Mouse (Mus musculus) intestine, embryonic 14.5 days (tissue): ENCODE results near the gene Bhlha9. TPM values are rescaled to one million over a fixed set of nuclear protein-coding genes. Genes with fewer than 3 reads are reported as not detected.

Experiments
- ATAC-seq: fragments of 200-750 bp; cut with Nextera tagmentation; replicated peaks from 2 replicates; pipeline ENCODE4 v1.8.0; 2017; ENCODE audit warnings: low read depth, moderate number of reproducible peaks, moderate TSS enrichment, moderate library complexity; ENCODE audit not compliant: low FRiP score, low TSS enrichment
- DNase-seq: peaks from one replicate; pipeline ENCODE4 v3.0.0-alpha.2; 2018; ENCODE audit warnings: low spot score
- H3K27ac ChIP-seq: fragments of 300-500 bp; sonication (generic); 2 replicates; pipeline ENCODE4 v1.5.1; 2014; ENCODE audit warnings: low read depth, mild to moderate bottlenecking, control low read depth
- H3K27me3 ChIP-seq: fragments of 300-500 bp; sonication (generic); replicated peaks from 2 replicates; pipeline ENCODE4 v1.6.1; 2014; ENCODE audit warnings: low read length, control low read depth; ENCODE audit not compliant: control insufficient read depth, insufficient read depth
- H3K36me3 ChIP-seq: fragments of 300-500 bp; sonication (generic); 2 replicates; pipeline ENCODE4 v1.6.1; 2014; ENCODE audit warnings: low read length, control low read depth; ENCODE audit not compliant: control insufficient read depth, insufficient read depth
- H3K4me1 ChIP-seq: fragments of 300-500 bp; sonication (generic); replicated peaks from 2 replicates; pipeline ENCODE4 v1.6.1; 2014; ENCODE audit warnings: low read length, control low read depth, mixed read lengths; ENCODE audit not compliant: control insufficient read depth, insufficient read depth
- H3K4me2 ChIP-seq: fragments of 300-500 bp; sonication (generic); 2 replicates; pipeline ENCODE4 v1.6.1; 2014; ENCODE audit warnings: low read length
- H3K4me3 ChIP-seq: fragments of 300-500 bp; sonication (generic); 2 replicates; pipeline ENCODE4 v1.5.1; 2014; ENCODE audit warnings: low read depth, low read length, control low read depth, mixed read lengths
- H3K9ac ChIP-seq: fragments of 300-500 bp; sonication (generic); 2 replicates; pipeline ENCODE4 v1.6.1; 2014; ENCODE audit warnings: mild to moderate bottlenecking, low read length
- H3K9me3 ChIP-seq: fragments of 300-500 bp; sonication (generic); 2 replicates; pipeline ENCODE4 v1.6.1; 2016; ENCODE audit warnings: low read length, control low read depth; ENCODE audit not compliant: control insufficient read depth
- WGBS: fragments of 180-500 bp; shearing (Covaris S2); extraction: QIAGEN DNeasy Blood & Tissue Kit; methylation state at CpG from one replicate; pipeline ENCODE4 v1.1.7; 2014; 5-methylcytosine and 5-hydroxymethylcytosine counted together
- polyA plus RNA-seq: library from polyadenylated mRNA; unstranded; fragments of >200 nt; fragmentation: Nextera tagmentation; extraction: Ambion mirVana; gene quantifications from 2 replicates; pipeline ENCODE4 v1.2.1, GENCODE M21; 2014

Gene Bhlha9
- polyA plus RNA-seq: 0.15 and 0.24 TPM in 2 replicates

GRCm38 (mm10) chr11:76671871-76672475 lies at the start of gene Bhlha9:
Gene Bhlha9, plus strand, starts transcription at chr11:76672470.
- DNase-seq (no peak), ATAC-seq (no peak)
- Histone ChIP-seq H3K9ac (peak within 1 kb of the TSS; percentile 20; the same call in 1 of the 2 replicates), H3K4me2 (peak within 1 kb of the TSS; percentile 63), H3K27me3 (peaks cover 56% of the 10 kb centered on the region), H3K36me3 (no peaks in the 10 kb centered on the region), H3K4me3 (peak within 1 kb of the TSS; percentile 32), H3K9me3 (no peaks in the 10 kb centered on the region), H3K27ac (no peak within 1 kb of the TSS), H3K4me1 (peaks cover 7% of the 10 kb centered on the region; the same call in 1 of the 2 replicates)
- WGBS: 57% methylated on average over 15 of the region's 15 CpGs

- peak overlapping the region; percentile 98 for H3K4me2 ChIP-seq
- DNase-seq (peak; percentile 81), ATAC-seq (peak; percentile 44; the same call in 1 of the 2 replicates)
- no peaks in the 10 kb centered on the region for H3K9me3 ChIP-seq
- H3K4me3 ChIP-seq: peak overlapping the region; percentile 58
- H3K4me1 ChIP-seq: peaks cover 9% of the 10 kb centered on the region
- WGBS: under 1% methylated on average over 66 of the region's 66 CpGs
- H3K27ac ChIP-seq: no peak overlapping the region
- H3K27me3 ChIP-seq: peaks cover 24% of the 10 kb centered on the region
- no peaks in the 10 kb centered on the region for H3K36me3 ChIP-seq
- peak overlapping the region; percentile 54 for H3K9ac ChIP-seq
Measured at GRCm38 (mm10) chr11:76622566-76623205, 49.6 kb upstream of the Bhlha9 start.

- Histone ChIP-seq H3K4me3 (peak overlapping the region; percentile 58), H3K27me3 (peaks cover 24% of the 10 kb centered on the region), H3K9ac (peak overlapping the region; percentile 54), H3K9me3 (no peaks in the 10 kb centered on the region), H3K36me3 (no peaks in the 10 kb centered on the region), H3K27ac (no peak overlapping the region), H3K4me1 (peaks cover 9% of the 10 kb centered on the region), H3K4me2 (peak overlapping the region; percentile 98)
- ATAC-seq (peak; percentile 82), DNase-seq (peak; percentile 81)
- WGBS: 2% methylated on average over 46 of the region's 72 CpGs
Measured at GRCm38 (mm10) chr11:76623206-76623961, 48.9 kb upstream of the Bhlha9 start.

- DNase-seq (no peak), ATAC-seq (no peak)
- H3K36me3 ChIP-seq: no peaks in the 10 kb centered on the region
- no peaks in the 10 kb centered on the region for H3K9me3 ChIP-seq
- H3K4me3 ChIP-seq: peak overlapping the region; percentile 58; the same call in 1 of the 2 replicates
- peaks cover 24% of the 10 kb centered on the region for H3K27me3 ChIP-seq
- peaks cover 9% of the 10 kb centered on the region for H3K4me1 ChIP-seq
- peak overlapping the region; percentile 98 for H3K4me2 ChIP-seq
- no peak overlapping the region for H3K9ac ChIP-seq
- no peak overlapping the region for H3K27ac ChIP-seq
- whole genome bisulfite sequencing: 62% methylated on average over 10 of the region's 10 CpGs
Measured at GRCm38 (mm10) chr11:76624071-76624470, 48.2 kb upstream of the Bhlha9 start.

- H3K27ac ChIP-seq: no peak overlapping the region
- DNase-seq (no peak), ATAC-seq (no peak)
- H3K9me3 ChIP-seq: no peaks in the 10 kb centered on the region
- peaks cover 9% of the 10 kb centered on the region for H3K4me1 ChIP-seq
- H3K4me3 ChIP-seq: no peak overlapping the region
- WGBS: 81% methylated on average over 3 of the region's 3 CpGs
- H3K9ac ChIP-seq: no peak overlapping the region
- H3K27me3 ChIP-seq: peaks cover 24% of the 10 kb centered on the region
- no peaks in the 10 kb centered on the region for H3K36me3 ChIP-seq
- no peak overlapping the region for H3K4me2 ChIP-seq
Measured at GRCm38 (mm10) chr11:76624881-76625280, 47.4 kb upstream of the Bhlha9 start.

GRCm38 (mm10) chr11:76628613-76629012 lies 43.7 kb upstream of the Bhlha9 start:
- Histone ChIP-seq H3K4me2 (no peak overlapping the region), H3K9me3 (no peaks in the 10 kb centered on the region), H3K4me3 (no peak overlapping the region), H3K4me1 (no peaks in the 10 kb centered on the region), H3K27me3 (no peaks in the 10 kb centered on the region), H3K27ac (no peak overlapping the region), H3K36me3 (no peaks in the 10 kb centered on the region), H3K9ac (no peak overlapping the region)
- ATAC-seq: no peak
- WGBS: 72% methylated on average over 5 of the region's 5 CpGs
- no peak for DNase-seq

GRCm38 (mm10) chr11:76630023-76630422 lies 42.2 kb upstream of the Bhlha9 start:
- H3K4me2 ChIP-seq: no peak overlapping the region
- H3K9me3 ChIP-seq: no peaks in the 10 kb centered on the region
- no peaks in the 10 kb centered on the region for H3K27me3 ChIP-seq
- H3K9ac ChIP-seq: no peak overlapping the region
- H3K4me1 ChIP-seq: no peaks in the 10 kb centered on the region
- DNase-seq: no peak
- no peak for ATAC-seq
- H3K4me3 ChIP-seq: no peak overlapping the region
- H3K27ac ChIP-seq: no peak overlapping the region
- WGBS: 41% methylated on average over 2 of the region's 2 CpGs
- no peaks in the 10 kb centered on the region for H3K36me3 ChIP-seq

- no peak for ATAC-seq
- Histone ChIP-seq H3K27me3 (no peaks in the 10 kb centered on the region), H3K9ac (no peak overlapping the region), H3K9me3 (no peaks in the 10 kb centered on the region), H3K4me3 (no peak overlapping the region), H3K27ac (no peak overlapping the region), H3K36me3 (no peaks in the 10 kb centered on the region), H3K4me1 (no peaks in the 10 kb centered on the region), H3K4me2 (no peak overlapping the region)
- WGBS: 80% methylated on average over 5 of the region's 5 CpGs
- DNase-seq: no peak
Measured at GRCm38 (mm10) chr11:76630487-76630886, 41.8 kb upstream of the Bhlha9 start.
